Mouse (Mus musculus) lung, postnatal 10 days (tissue): ENCODE results near the gene Fkbp2.

Source experiments
- DNase-seq: peaks from one replicate; pipeline ENCODE4 v3.0.0; 2021

Fkbp2 gene

GRCm38 (mm10) chr19:6937541-6938465, 42.5 kb downstream of the Fkbp2 start:
- no peak for DNase-seq

DNA sequence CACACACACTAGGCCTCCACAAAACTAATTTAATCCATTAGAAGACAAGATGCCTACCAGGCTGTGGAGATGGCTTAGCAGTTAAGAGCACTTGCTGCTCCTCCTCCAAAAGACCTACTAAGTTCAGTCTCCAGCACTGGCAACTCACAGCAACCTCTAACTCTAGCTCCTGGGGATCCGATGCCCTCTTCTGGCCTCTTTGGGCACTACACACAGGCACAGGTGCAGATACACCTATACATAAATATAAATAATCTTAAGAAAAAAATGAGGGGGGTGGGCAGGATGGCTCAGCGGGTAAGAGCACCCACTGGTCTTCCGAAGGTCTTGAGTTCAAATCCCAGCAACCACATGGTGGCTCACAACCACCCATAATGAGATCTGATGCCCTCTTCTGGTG, 44.0 kb downstream of the Fkbp2 start:
- no peak for DNase-seq

DNA sequence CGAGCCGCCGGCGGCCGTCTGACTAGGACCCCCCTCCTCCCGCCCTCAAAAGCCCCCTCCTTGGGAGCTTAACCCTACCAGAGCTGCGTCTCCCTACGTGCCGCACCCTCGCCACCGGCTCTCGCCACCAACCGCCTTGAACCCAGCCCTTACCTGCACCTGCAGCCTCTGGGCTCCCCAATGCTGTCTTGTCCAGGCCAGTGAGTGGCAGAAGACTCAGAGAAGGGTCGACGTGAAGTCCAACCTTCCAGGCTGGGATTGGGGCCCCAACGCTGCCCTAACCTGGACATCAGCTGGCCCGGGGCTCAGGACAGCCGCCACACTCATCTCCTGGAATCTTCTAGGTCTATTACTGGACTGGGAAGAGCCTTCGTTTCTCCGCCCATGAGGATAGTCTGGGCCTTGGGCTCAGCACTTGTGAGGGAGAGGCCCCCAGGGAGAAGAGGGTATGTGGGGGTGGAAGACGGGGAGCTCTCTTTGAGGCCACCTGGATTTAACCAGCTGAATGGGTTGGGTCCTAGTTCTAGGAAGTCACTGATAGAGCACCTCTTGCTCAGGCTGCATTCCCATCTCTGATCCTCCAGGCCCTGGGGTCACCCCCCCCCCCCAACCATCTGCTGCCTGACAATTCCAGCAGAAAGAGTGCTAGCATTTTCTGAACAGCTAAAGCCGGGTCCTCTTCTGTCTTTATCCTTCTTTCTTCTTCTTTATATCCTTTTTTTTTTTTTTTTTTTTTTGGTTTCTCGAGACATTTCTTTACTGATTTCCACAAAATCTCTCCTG, 45.9 kb downstream of the Fkbp2 start, which contains the start of gene Kcnk4:
Gene Kcnk4, minus strand, starts transcription at position 321 of the 783 bp plus-strand sequence.
- DNase-seq: no peak

DNA sequence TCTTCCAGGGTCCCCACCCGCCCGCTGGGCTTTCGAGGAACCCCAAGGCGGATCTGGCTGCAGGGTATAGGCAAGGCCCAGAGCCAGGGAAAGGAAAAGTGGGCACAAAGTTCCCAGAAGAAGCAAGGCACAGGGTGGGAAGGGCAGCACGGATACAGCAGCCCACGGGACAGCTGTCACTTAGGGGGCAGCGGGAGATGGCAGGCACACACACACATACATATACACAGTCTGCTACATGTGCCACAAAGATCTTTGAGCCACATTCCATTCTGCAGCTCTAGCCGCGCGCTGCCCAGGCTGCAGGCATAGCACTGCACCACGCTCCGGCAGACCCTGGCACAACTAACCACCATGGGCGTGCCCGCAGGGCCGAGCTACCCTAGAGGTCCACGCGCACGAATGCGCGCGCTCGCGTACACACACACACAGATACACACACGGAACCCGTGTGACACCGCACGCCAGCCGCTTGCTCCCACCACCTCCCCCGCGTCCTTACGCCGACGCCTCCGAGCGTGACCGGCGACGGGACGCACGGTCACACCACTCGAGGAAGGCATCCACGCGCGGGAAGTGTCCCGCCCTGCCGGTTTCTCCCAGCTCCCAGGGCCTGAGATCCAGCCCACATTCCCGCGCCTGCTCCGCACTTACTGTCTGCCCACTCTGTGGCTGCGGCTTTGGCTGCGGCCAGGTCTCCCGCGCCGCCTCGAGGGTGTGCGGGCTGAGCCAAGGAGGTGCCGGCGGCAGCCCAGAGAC, 46.7 kb downstream of the Fkbp2 start:
- DNase-seq: no peak

DNA sequence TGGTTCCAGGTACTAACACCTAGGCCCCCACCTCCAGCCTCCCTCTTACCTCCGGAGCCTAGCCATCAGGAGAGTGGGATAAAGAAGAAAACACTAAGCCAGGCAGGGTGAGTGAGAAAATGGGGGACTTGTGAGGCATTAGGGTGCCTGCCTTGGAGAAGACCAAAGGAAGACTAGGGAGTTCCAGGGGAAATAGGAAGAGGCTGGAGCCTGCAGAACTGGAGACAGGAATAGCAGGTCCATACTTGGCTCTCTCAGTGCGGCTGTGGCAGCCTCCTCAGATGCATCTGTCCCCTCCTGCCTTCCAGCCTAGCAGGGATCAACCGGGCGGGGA, 47.2 kb downstream of the Fkbp2 start:
- DNase-seq: no peak

- no peak for DNase-seq
Measured at GRCm38 (mm10) chr19:6932018-6932417, 48.3 kb downstream of the Fkbp2 start.

- DNase-seq: no peak
Measured at GRCm38 (mm10) chr19:6931002-6931401, 49.3 kb downstream of the Fkbp2 start.

GRCm38 (mm10) chr19:6928080-6928479, 52.2 kb downstream of the Fkbp2 start:
- no peak for DNase-seq
